Mouse (Mus musculus) inflammation-experienced regulatory T-cells (primary cell): Measurements from ENCODE around the gene Gm21964. TPM values are rescaled to one million over a fixed set of nuclear protein-coding genes. Genes with fewer than 3 reads are reported as not detected.

Experiments
- polyA plus RNA-seq, 2 experiments: library from polyadenylated mRNA; unstranded; fragments of 100-300 nt; shearing (Covaris generic); gene quantifications; one replicate each; pipeline ENCODE4 v1.2.1; 2017

Gm21964 gene
- polyA plus RNA-seq: under 1 TPM in 1 of 2 experiments, not detected in 1; 0.11 TPM

GRCm38 (mm10) chr8:110100907-110101306 is at the start of gene Gm21964:
Gene Gm21964, plus strand, starts transcription at chr8:110101207.

DNA sequence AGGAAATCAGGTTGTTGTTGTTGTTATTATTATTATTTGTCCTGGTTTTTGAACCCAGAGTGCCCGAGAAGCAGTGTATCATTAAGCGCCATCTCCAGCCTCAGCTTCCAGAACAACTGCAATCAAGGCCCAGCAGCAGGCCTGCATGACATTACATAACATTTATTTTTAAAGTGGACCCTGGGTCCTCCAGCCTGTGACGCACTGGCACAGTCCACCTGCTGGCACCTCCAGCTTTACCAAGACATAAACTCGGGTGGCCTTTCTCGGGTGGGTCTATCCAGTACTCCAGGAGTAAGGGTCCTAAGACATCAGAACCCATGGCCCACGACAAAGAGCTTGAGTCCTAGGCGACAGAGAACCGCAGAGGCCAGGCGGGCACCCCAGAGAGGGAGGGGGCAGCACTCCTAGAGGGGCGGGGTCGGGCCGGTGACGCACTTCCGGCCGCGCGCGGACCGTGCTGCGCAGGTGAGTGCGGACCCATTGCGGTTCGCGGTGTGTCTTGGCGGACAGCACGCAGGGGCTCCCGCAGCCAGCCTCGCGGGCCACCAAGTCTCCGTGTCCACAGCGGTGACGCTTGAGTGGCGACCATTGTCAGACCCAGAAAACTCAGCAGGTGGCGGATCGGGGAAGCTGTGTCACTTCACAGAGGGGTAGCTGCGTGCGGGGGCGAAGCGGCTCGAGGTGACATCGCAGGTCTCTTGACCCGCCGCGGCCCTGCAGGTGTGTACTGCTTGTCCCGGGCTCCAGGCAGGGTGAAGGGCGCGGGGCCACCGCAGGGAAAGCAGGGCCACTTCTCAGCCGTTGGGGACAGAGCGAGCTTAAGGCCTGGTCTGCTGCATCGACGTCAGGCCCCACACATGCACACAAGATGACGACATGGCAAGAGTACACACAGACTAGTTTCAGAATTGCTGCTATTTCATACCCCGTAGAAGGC is 21.5 kb upstream of the Gm21964 start, which contains the start of gene Zfp612:
Zfp612 (plus strand) TSS at position 465 of the 940 bp plus-strand sequence.

GRCm38 (mm10) chr8:110102653-110103052 is 1.6 kb downstream of the Gm21964 start, which contains the start of gene Gm17720:
Gene Gm17720, minus strand, starts transcription at chr8:110102753.

Other genes starting within 250 kb of the Gm21964 start
- under 1 TPM; 0.54 to 0.77 TPM for gene Phlpp2, start 232.7 kb upstream of the Gm21964 start, polyA plus RNA-seq
- gene Marveld3, start 139.0 kb upstream of the Gm21964 start, polyA plus RNA-seq: 1 to 10 TPM in 1 of 2 experiments, under 1 TPM in 1; 0.20 to 1.8 TPM
- gene Tat, start 110.8 kb upstream of the Gm21964 start, polyA plus RNA-seq: not detected
- under 1 TPM in 1 of 2 experiments, not detected in 1; 0.48 TPM for gene Chst4, start 61.5 kb upstream of the Gm21964 start, polyA plus RNA-seq
- gene Zfp612, start 21.5 kb upstream of the Gm21964 start, polyA plus RNA-seq: 1 to 10 TPM; 3.1 to 4.4 TPM
- gene Gm17720, start 1.5 kb downstream of the Gm21964 start, polyA plus RNA-seq: not detected
- gene Calb2, start 67.0 kb downstream of the Gm21964 start, polyA plus RNA-seq: not detected
- gene Cmtr2, start 114.5 kb downstream of the Gm21964 start, polyA plus RNA-seq: 10 to 100 TPM in 1 of 2 experiments, 1 to 10 TPM in 1; 9.4 to 11.9 TPM
- 1 to 10 TPM; 1.1 to 2.2 TPM for gene Hydin, start 165.8 kb downstream of the Gm21964 start, polyA plus RNA-seq